Mouse (Mus musculus) stomach, embryonic 16.5 days (tissue): ENCODE data around the gene Ckb. TPM values are rescaled to one million over a fixed set of nuclear protein-coding genes. Genes with fewer than 3 reads are reported as not detected.

ENCODE experiments used
- ATAC-seq: fragments of 200-750 bp; cut with Nextera tagmentation; 2 replicates; pipeline ENCODE4 v1.8.0; 2017; ENCODE audit warnings: moderate number of reproducible peaks, moderate TSS enrichment; ENCODE audit not compliant: insufficient read depth, low FRiP score
- H3K27ac ChIP-seq: fragments of 300-500 bp; sonication (generic); 2 replicates; pipeline ENCODE4 v1.5.1; 2014; ENCODE audit warnings: low read length
- H3K27me3 ChIP-seq: fragments of 300-500 bp; sonication (generic); 2 replicates; pipeline ENCODE4 v1.6.1; 2014; ENCODE audit warnings: low read length, control low read depth, mixed read lengths; ENCODE audit not compliant: control insufficient read depth, insufficient read depth
- H3K36me3 ChIP-seq: fragments of 300-500 bp; sonication (generic); 2 replicates; pipeline ENCODE4 v1.6.1; 2014; ENCODE audit warnings: low read length; ENCODE audit not compliant: control insufficient read depth, insufficient read depth
- H3K4me1 ChIP-seq: fragments of 300-500 bp; sonication (generic); 2 replicates; pipeline ENCODE4 v1.6.1; 2014; ENCODE audit warnings: low read length, control low read depth, mixed read lengths; ENCODE audit not compliant: control insufficient read depth, insufficient read depth
- H3K4me2 ChIP-seq: fragments of 300-500 bp; sonication (generic); 2 replicates; pipeline ENCODE4 v1.6.1; 2014; ENCODE audit warnings: low read depth, low read length, mixed read lengths
- H3K4me3 ChIP-seq: fragments of 300-500 bp; sonication (generic); replicated peaks from 2 replicates; pipeline ENCODE4 v1.5.1; 2014; ENCODE audit warnings: mild to moderate bottlenecking, low read length
- H3K9ac ChIP-seq: fragments of 300-500 bp; sonication (generic); 2 replicates; pipeline ENCODE4 v1.6.1; 2014; ENCODE audit warnings: low read length
- H3K9me3 ChIP-seq: fragments of 300-500 bp; sonication (generic); replicated peaks from 2 replicates; pipeline ENCODE4 v1.6.1; 2016; ENCODE audit warnings: low read length, control low read depth; ENCODE audit not compliant: control insufficient read depth
- WGBS: fragments of 180-500 bp; shearing (Covaris S2); extraction: QIAGEN DNeasy Blood & Tissue Kit; methylation state at CpG from one replicate; pipeline ENCODE4 v1.1.7; 2014; 5-methylcytosine and 5-hydroxymethylcytosine counted together
- polyA plus RNA-seq: library from polyadenylated mRNA; unstranded; fragments of >200 nt; fragmentation: Nextera tagmentation; extraction: Ambion mirVana; gene quantifications from 2 replicates; pipeline ENCODE4 v1.2.1, GENCODE M21; 2015

Gene Ckb
- polyA plus RNA-seq, 1 experiment from 2014 or later, result 698 TPM

DNA sequence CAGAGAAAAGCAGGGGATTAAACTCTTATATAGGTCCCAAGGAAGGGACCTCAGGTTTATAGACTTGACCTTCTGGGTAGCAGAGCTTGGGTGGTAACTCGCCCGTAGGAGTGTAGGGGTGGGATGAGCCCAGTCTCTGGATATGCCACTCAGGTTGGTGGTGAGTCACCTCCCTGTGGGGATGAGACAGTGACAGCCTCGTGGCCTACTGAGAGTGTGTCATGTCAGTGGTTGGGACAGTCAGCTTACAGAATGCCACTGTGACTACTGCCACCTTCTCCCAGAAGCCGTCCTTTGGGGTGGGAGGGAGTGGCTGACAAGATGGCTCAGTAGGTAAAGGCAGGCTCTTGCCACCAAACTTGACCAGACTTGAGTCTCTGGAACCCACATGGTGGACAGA lies 14.3 kb upstream of the Ckb start:
- H3K36me3 ChIP-seq, result 0 out of 2 replicates have a peak, but pooled peaks cover 4% of the 10 kb centered on the region
- no peaks in the 10 kb centered on the region for H3K9me3 ChIP-seq
- no peak for ATAC-seq
- no peak overlapping the region for H3K4me3 ChIP-seq
- peaks cover 33% of the 10 kb centered on the region for H3K4me1 ChIP-seq
- peak overlapping the region; percentile 85; the same call in 1 of the 2 replicates for H3K27ac ChIP-seq
- no peak overlapping the region for H3K4me2 ChIP-seq
- WGBS, result 80% methylated on average over 4 of the region's 4 CpGs
- H3K27me3 ChIP-seq, result no peaks in the 10 kb centered on the region
- no peak overlapping the region for H3K9ac ChIP-seq

DNA sequence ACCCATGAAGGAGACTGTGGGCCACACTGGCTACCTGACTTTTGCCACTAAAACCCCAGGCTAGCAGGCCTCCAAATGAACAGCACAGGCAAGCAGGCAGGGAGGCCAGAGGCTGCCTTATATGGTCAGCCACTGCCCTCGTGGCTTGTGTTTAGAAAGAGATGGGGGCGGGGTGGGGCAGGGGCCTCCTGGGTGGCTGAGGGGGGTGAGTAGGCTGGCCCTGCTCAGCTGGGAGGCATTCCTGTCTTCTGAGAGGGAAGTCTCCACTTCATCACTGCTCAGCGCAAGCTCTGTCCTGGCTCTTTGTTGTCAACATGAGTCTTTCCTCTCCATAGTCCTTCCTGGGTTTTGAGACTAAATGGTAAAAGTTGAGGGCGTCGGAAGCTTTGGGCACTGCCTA lies 10.7 kb upstream of the Ckb start:
- no peak overlapping the region for H3K4me2 ChIP-seq
- peak overlapping the region; percentile 89 for H3K27ac ChIP-seq
- H3K9ac ChIP-seq, result peak overlapping the region; percentile 54
- peaks cover 39% of the 10 kb centered on the region for H3K4me1 ChIP-seq
- 34% methylated on average over 5 of the region's 5 CpGs for WGBS
- H3K27me3 ChIP-seq, result no peaks in the 10 kb centered on the region
- H3K36me3 ChIP-seq, result 0 out of 2 replicates have a peak, but pooled peaks cover 4% of the 10 kb centered on the region
- no peaks in the 10 kb centered on the region for H3K9me3 ChIP-seq
- H3K4me3 ChIP-seq, result no peak overlapping the region
- peak; percentile 45; the same call in 1 of the 2 replicates for ATAC-seq

DNA sequence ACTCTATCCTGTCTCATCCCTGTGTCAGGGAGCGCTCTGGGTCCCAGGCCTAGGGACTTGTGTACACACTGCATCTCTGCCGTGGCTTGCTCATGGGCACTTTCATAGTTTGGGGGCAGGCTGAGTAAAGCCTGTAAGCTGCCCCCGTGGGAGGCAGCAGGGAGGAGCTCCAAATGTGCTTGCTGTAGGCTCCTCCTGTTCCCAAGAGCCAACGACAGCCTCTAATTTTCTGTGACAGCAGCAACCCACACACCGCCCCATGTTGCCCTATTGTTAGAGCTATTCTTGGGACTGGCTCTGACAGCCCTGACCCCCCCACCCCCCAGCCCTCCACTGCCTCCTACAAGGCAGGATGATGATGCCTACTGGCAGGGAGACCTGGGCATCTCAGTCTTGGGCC lies 9.9 kb upstream of the Ckb start:
- H3K9ac ChIP-seq, result peak overlapping the region; percentile 54; the same call in 1 of the 2 replicates
- no peaks in the 10 kb centered on the region for H3K9me3 ChIP-seq
- peaks cover 36% of the 10 kb centered on the region for H3K4me1 ChIP-seq
- no peaks in the 10 kb centered on the region for H3K27me3 ChIP-seq
- H3K36me3 ChIP-seq, result 0 out of 2 replicates have a peak, but pooled peaks cover 4% of the 10 kb centered on the region
- peak overlapping the region; percentile 89 for H3K27ac ChIP-seq
- peak; percentile 24; the same call in 1 of the 2 replicates for ATAC-seq
- no peak overlapping the region for H3K4me2 ChIP-seq
- 62% methylated on average over 5 of the region's 5 CpGs for WGBS
- H3K4me3 ChIP-seq, result no peak overlapping the region

DNA sequence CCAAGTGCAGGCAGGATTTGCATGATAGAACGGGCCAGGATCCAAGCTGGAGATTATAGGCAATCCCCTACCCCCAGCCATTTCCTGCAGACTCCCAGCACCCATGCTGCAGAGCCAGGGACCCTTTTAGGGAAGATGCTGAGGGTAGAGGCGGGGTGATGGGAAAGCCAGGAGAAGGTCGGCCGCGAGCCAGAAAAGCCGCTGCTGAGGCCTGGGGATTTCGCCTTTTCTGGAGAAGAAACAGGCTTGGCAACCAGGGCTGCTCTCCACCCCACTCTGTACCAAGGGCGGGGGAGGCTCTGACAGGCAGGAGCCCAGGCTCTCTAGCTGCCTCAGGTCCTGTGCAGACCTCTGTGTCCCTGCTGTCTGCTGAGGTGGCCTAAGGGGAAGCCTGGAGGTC lies 9.2 kb upstream of the Ckb start:
- Histone ChIP-seq H3K9ac (no peak overlapping the region), H3K27ac (peak overlapping the region; percentile 89), H3K27me3 (no peaks in the 10 kb centered on the region), H3K4me2 (no peak overlapping the region), H3K4me1 (peaks cover 33% of the 10 kb centered on the region), H3K4me3 (no peak overlapping the region), H3K9me3 (no peaks in the 10 kb centered on the region), H3K36me3 (0 out of 2 replicates have a peak, but pooled peaks cover 4% of the 10 kb centered on the region)
- 53% methylated on average over 8 of the region's 8 CpGs for WGBS
- peak; percentile 57 for ATAC-seq

DNA sequence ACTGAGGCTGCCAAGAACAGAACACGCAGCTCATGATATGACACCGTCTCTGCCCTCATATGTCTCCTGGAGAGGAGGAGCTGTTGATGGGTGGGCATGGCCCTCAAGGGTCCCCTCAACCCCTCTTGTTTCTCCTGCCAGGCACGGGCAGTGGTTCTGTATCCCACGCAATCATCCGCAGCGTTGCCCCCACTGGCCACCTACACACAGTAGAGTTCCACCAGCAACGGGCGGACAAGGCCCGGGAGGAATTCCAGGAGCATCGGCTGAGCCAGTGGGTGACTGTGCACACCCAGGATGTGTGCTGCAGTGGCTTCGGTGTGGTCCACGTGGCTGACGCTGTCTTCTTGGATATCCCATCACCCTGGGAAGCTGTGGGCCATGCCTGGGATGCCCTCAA lies 8.5 kb upstream of the Ckb start:
- Histone ChIP-seq H3K4me1 (peaks cover 33% of the 10 kb centered on the region), H3K4me3 (no peak overlapping the region), H3K9ac (no peak overlapping the region; the same call in 1 of the 2 replicates), H3K27me3 (no peaks in the 10 kb centered on the region), H3K9me3 (no peaks in the 10 kb centered on the region), H3K27ac (peak overlapping the region; percentile 89), H3K36me3 (0 out of 2 replicates have a peak, but pooled peaks cover 4% of the 10 kb centered on the region), H3K4me2 (no peak overlapping the region)
- ATAC-seq, result no peak
- WGBS, result 90% methylated on average over 13 of the region's 13 CpGs

DNA sequence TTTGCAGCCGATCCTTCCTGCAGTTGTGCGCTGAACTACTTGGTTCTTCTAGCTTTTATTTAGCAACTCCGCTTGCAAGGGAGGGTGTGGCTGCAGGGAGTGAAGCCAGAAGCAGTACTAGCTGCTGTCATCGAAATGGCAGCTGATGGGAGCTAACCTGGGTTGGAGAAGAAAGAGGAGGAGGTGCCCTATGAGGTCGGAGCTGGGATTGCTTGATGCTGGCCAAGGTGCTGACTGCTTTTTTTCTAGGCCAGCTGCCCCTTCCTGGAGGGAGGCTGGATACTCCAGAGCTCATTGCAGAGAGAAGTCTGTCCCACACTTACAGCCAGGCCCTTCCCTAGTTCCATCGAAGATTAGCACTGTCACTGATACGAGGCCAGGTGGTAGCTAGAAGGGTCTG lies 6.9 kb upstream of the Ckb start:
- 44% methylated on average over 7 of the region's 7 CpGs for WGBS
- Histone ChIP-seq H3K36me3 (0 out of 2 replicates have a peak, but pooled peaks cover 2% of the 10 kb centered on the region), H3K27ac (no peak overlapping the region), H3K27me3 (no peaks in the 10 kb centered on the region), H3K9me3 (no peaks in the 10 kb centered on the region), H3K9ac (peak overlapping the region; percentile 88), H3K4me2 (peak overlapping the region; percentile 84), H3K4me3 (peak overlapping the region; percentile 68), H3K4me1 (peaks cover 33% of the 10 kb centered on the region)
- ATAC-seq, result no peak

DNA sequence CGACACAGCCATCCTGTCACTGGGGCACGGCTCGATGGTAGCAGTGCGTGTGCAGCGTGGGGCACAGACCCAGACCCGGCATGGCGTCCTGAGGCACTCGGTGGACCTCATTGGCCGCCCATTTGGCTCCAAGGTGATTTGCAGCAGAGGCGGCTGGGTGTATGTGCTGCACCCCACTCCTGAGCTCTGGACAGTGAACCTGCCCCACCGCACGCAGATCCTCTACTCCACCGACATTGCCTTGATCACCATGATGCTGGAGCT lies 6.5 kb upstream of the Ckb start:
- Histone ChIP-seq H3K4me2 (peak overlapping the region; percentile 84), H3K27ac (peak overlapping the region; percentile 99), H3K4me1 (peaks cover 33% of the 10 kb centered on the region), H3K36me3 (no peaks in the 10 kb centered on the region), H3K4me3 (peak overlapping the region; percentile 68), H3K9ac (peak overlapping the region; percentile 88), H3K9me3 (no peaks in the 10 kb centered on the region), H3K27me3 (no peaks in the 10 kb centered on the region; the same call in 1 of the 2 replicates)
- no peak for ATAC-seq
- WGBS, result 6% methylated on average over 13 of the region's 13 CpGs

DNA sequence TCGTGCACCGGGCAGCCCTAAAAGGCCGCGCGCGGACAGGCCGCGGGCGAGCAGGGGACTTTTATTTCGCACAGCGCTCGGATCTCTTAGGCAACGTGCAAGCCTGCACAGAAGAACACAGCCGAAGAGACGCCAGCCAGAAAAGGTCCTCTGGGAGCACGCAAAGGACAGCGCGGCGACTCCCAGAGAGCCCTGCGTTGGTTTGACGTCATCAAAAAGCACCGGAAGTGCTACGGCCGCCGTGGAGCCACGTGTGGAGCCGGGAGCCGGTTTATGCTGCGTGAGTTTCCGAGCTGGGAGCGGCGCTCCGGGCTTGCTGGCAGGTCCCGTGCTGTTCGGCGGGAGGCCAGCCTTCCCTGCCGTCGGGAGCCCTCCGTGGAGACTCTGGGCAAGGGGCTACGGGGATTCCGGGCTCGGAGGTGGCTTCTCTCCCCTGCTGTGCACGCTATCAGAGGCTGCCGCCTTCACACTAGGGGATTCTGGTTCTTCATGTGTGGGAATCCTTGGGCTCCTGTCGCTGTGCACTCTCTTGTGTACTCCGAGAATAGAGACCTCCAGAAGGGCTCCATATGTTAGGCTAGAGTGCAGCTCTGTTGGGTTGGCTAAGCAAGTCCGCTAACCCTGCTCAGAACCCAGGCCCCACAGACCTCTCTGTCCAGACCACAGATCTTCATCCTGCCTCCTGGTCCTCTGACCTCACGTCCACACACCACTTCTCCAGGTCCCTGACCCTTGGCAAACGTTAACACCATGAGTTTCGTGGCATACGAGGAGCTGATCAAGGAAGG lies 5.9 kb upstream of the Ckb start, which contains the start of gene Trmt61a:
TSS of gene Trmt61a (plus strand) at position 224 of the 788 bp plus-strand sequence.
- Histone ChIP-seq H3K4me2 (peak within 1 kb of the TSS; percentile 84), H3K27me3 (peaks cover 1% of the 10 kb centered on the region; the same call in 1 of the 2 replicates), H3K4me3 (peak within 1 kb of the TSS; percentile 68), H3K36me3 (no peaks in the 10 kb centered on the region), H3K9me3 (no peaks in the 10 kb centered on the region), H3K4me1 (peaks cover 31% of the 10 kb centered on the region), H3K9ac (peak within 1 kb of the TSS; percentile 88), H3K27ac (peak within 1 kb of the TSS; percentile 99)
- WGBS, result under 1% methylated on average over 51 of the region's 51 CpGs
- ATAC-seq, result peak; percentile 81

DNA sequence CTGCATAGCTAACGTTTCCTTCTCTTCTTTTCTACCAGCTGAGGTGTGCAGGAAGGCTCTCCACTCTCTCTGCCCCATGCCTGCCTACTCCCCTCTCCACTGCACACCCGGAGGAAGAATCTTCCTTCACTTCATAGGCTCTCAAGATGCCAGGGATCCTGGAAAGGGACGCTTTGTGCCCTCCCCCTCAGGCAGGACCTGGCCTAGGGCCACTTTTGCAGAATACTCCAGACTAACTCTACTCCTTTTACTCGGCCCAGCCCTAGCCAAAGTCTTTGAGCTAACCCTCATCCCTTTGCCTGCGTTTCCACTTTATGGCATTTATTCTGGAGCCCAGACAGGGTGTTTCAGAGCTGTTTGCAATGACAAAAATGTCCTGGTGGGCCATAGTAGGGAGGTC lies 5.3 kb upstream of the Ckb start:
- peak overlapping the region; percentile 99 for H3K27ac ChIP-seq
- peaks cover 30% of the 10 kb centered on the region for H3K4me1 ChIP-seq
- whole genome bisulfite sequencing, result 18% methylated on average over 5 of the region's 5 CpGs
- H3K4me3 ChIP-seq, result peak overlapping the region; percentile 68
- no peaks in the 10 kb centered on the region for H3K36me3 ChIP-seq
- peak overlapping the region; percentile 84 for H3K4me2 ChIP-seq
- ATAC-seq, result peak; percentile 6
- H3K9me3 ChIP-seq, result no peaks in the 10 kb centered on the region
- H3K27me3 ChIP-seq, result peaks cover 7% of the 10 kb centered on the region; the same call in 1 of the 2 replicates
- H3K9ac ChIP-seq, result peak overlapping the region; percentile 88
